Mouse (Mus musculus): ENCODE results near the gene Mrpl46.
A peak's percentile ranks its signal among the peaks of the same experiment; 100 is the strongest.

Gene Mrpl46

GRCm38 (mm10) chr7:78767929-78768531, 15.3 kb downstream of the Mrpl46 start:
- no peak for DNase-seq

GRCm38 (mm10) chr7:78766019-78766683, 17.2 kb downstream of the Mrpl46 start:
- peak; percentile 27 to 64 for DNase-seq

- DNase-seq, result no peak
Measured at GRCm38 (mm10) chr7:78765215-78765631, 18.1 kb downstream of the Mrpl46 start.

GRCm38 (mm10) chr7:78763801-78764200, 19.5 kb downstream of the Mrpl46 start:
- no peak for DNase-seq

- no peak for DNase-seq
Measured at GRCm38 (mm10) chr7:78754458-78755000, 28.8 kb downstream of the Mrpl46 start.

- no peak for DNase-seq
Measured at GRCm38 (mm10) chr7:78753752-78754457, 29.4 kb downstream of the Mrpl46 start.

GRCm38 (mm10) chr7:78752961-78753360, 30.4 kb downstream of the Mrpl46 start:
- DNase-seq, result no peak

GRCm38 (mm10) chr7:78743731-78744385, 39.5 kb downstream of the Mrpl46 start:
- DNase-seq, result no peak

- no peak for DNase-seq
Measured at GRCm38 (mm10) chr7:78739351-78740000, 43.9 kb downstream of the Mrpl46 start.

GRCm38 (mm10) chr7:78737614-78738210, 45.6 kb downstream of the Mrpl46 start, which contains the start of gene Ntrk3:
TSS of gene Ntrk3 (minus strand) at chr7:78738012.
- no peak for DNase-seq

GRCm38 (mm10) chr7:78737196-78737595, 46.1 kb downstream of the Mrpl46 start:
- DNase-seq, result no peak

GRCm38 (mm10) chr7:78731391-78731790, 51.9 kb downstream of the Mrpl46 start:
- no peak for DNase-seq

Data from spleen, adult 18-20 months (tissue).